Mouse (Mus musculus) bone marrow, adult 2 months (tissue): Measurements from ENCODE around the gene Dock1. TPM values are rescaled to one million over a fixed set of nuclear protein-coding genes. Genes with fewer than 3 reads are reported as not detected.

Experiments
- H3K27ac ChIP-seq: fragments of 200-500 bp; 2 replicates; pipeline ENCODE4 v1.5.1; 2012; ENCODE audit warnings: low read depth, mild to moderate bottlenecking, control low read depth, inconsistent platforms, low read length; ENCODE audit not compliant: control insufficient read depth, poor library complexity, insufficient read depth
- H3K4me1 ChIP-seq: fragments of 200-500 bp; 2 replicates; pipeline ENCODE4 v1.6.1; 2011; ENCODE audit warnings: low read length; ENCODE audit not compliant: control insufficient read depth, insufficient read depth
- H3K4me3 ChIP-seq: fragments of 200-500 bp; replicated peaks from 2 replicates; pipeline ENCODE3; 2011; ENCODE audit warnings: mild to moderate bottlenecking, low read depth, low read length, control low read depth; ENCODE audit not compliant: control insufficient read depth
- CTCF ChIP-seq: fragments of 200-500 bp; IDR thresholded peaks from 2 replicates; pipeline ENCODE4 v1.5.1; 2011; ENCODE audit warnings: low read length, control low read depth; ENCODE audit not compliant: control insufficient read depth, insufficient read depth
- POLR2A ChIP-seq: fragments of 200-500 bp; IDR thresholded peaks from 2 replicates; pipeline ENCODE4 v1.6.1; 2011; ENCODE audit warnings: low read depth, mild to moderate bottlenecking, control low read depth, low read length, borderline replicate concordance; ENCODE audit not compliant: control insufficient read depth
- WGBS: fragments of 180-500 bp; shearing (Covaris S2); methylation state at CpG from one replicate; pipeline ENCODE4 v1.1.7; 2018; 5-methylcytosine and 5-hydroxymethylcytosine counted together
- polyA plus RNA-seq: library from polyadenylated mRNA; stranded (reverse); fragments of >200 nt; gene quantifications from 2 replicates; pipeline ENCODE4 v1.2.4, GENCODE M21; 2011; ENCODE audit warnings: low replicate concordance; ENCODE audit not compliant: missing spikeins, insufficient read depth, insufficient read length

Gene Dock1
- polyA plus RNA-seq, 1 experiment, result 9.2 TPM

GRCm38 (mm10) chr7:134864175-134864574, 193.7 kb downstream of the Dock1 start:
- H3K27ac ChIP-seq, result no peak overlapping the region
- no peak overlapping the region for H3K4me3 ChIP-seq
- H3K4me1 ChIP-seq, result no peaks in the 10 kb centered on the region
- no peak for TF ChIP-seq CTCF
- TF ChIP-seq POLR2A, result no peak
- 75% methylated on average over 2 of the region's 2 CpGs for WGBS

- Histone ChIP-seq H3K4me3 (no peak overlapping the region), H3K27ac (no peak overlapping the region), H3K4me1 (no peaks in the 10 kb centered on the region)
- TF ChIP-seq POLR2A, result no peak
- no peak for TF ChIP-seq CTCF
- WGBS, result 80% methylated on average over 3 of the region's 3 CpGs
Observed at GRCm38 (mm10) chr7:134872511-134872910, 202.1 kb downstream of the Dock1 start.

DNA sequence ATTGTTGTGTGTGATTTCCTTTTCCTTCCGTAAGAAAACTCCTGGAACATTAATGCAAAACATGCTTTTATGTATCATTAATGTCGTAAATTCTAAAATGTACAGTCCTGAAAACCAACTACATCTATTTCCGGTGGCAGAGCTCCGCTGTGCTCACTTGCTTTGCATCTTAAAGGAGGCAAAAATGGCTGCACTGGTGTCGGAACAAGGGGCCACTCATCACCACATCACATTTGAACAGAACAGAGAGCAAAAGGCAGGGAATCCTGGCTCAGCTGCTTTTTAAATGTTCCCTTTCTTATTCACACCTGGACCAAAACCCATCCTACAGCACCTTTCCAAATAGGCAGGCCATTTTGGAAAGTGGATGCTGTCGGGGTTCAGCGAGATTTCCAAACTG, 202.5 kb downstream of the Dock1 start:
- 77% methylated on average over 7 of the region's 7 CpGs for WGBS
- TF ChIP-seq POLR2A, result no peak
- TF ChIP-seq CTCF, result no peak

DNA sequence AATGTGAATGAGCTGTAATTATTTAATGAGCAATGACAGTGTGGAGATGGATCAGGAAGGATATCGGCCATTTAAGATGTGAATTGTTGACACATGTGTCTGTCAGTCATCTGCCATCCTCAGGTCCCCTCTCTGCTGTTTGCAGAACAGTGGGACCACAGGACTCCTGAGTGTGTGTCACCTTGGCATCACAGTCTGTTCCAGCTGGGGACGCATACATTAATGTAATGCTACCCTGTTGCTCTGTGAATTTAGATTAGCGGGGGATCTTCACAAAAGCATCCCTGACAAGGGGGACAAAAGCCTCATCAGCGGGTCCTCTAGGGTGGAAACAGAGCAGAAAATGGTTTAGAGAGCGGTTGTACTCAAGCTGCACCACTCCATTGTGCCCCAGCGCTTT, 208.5 kb downstream of the Dock1 start:
- no peak overlapping the region for H3K4me3 ChIP-seq
- TF ChIP-seq POLR2A, result no peak
- no peak for TF ChIP-seq CTCF
- H3K4me1 ChIP-seq, result no peaks in the 10 kb centered on the region
- WGBS, result 90% methylated on average over 6 of the region's 6 CpGs
- no peak overlapping the region for H3K27ac ChIP-seq

More for the DNA sequence above, 202.5 kb downstream of the Dock1 start:
- no peak overlapping the region for H3K27ac ChIP-seq
- no peaks in the 10 kb centered on the region for H3K4me1 ChIP-seq
- no peak overlapping the region for H3K4me3 ChIP-seq

- H3K4me1 ChIP-seq, result no peaks in the 10 kb centered on the region
- H3K27ac ChIP-seq, result no peak overlapping the region
- TF ChIP-seq POLR2A, result no peak
- TF ChIP-seq CTCF, result no peak
- H3K4me3 ChIP-seq, result no peak overlapping the region
- 72% methylated on average over 6 of the region's 6 CpGs for whole genome bisulfite sequencing
Observed at GRCm38 (mm10) chr7:134880431-134880830, 210.0 kb downstream of the Dock1 start.

- TF ChIP-seq CTCF, result no peak
- TF ChIP-seq POLR2A, result no peak
- Histone ChIP-seq H3K4me3 (no peak overlapping the region), H3K27ac (no peak overlapping the region), H3K4me1 (no peaks in the 10 kb centered on the region)
- 79% methylated on average over 6 of the region's 6 CpGs for WGBS
Observed at GRCm38 (mm10) chr7:134883516-134883915, 213.1 kb downstream of the Dock1 start.

- WGBS, result 88% methylated on average over 13 of the region's 13 CpGs
- TF ChIP-seq POLR2A, result no peak
- Histone ChIP-seq H3K4me3 (no peak overlapping the region), H3K4me1 (no peaks in the 10 kb centered on the region), H3K27ac (no peak overlapping the region)
Observed at GRCm38 (mm10) chr7:134892449-134892871, 222.0 kb downstream of the Dock1 start.

DNA sequence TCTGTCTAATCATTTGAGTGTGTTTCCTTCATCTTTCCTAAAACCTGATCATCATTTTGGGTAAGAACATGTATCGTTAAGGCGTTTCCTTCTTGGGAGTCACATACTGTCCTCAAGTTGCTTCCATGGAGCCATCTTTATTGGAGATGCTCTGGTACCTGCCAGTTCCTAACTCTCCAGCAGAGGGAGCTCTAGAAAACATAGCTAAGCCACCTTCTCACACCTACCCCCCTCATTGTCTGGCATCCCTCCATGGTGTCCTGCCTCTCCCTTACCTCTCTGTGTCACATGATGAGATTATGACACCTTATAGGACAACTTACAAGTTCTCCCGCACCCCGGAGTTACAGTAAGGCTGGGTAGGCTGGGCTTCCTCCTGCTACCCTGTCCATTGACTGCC, 222.5 kb downstream of the Dock1 start:
- H3K4me1 ChIP-seq, result no peaks in the 10 kb centered on the region
- no peak overlapping the region for H3K4me3 ChIP-seq
- H3K27ac ChIP-seq, result no peak overlapping the region
- no peak for TF ChIP-seq CTCF
- TF ChIP-seq POLR2A, result no peak
- WGBS, result 83% methylated on average over 4 of the region's 4 CpGs

DNA sequence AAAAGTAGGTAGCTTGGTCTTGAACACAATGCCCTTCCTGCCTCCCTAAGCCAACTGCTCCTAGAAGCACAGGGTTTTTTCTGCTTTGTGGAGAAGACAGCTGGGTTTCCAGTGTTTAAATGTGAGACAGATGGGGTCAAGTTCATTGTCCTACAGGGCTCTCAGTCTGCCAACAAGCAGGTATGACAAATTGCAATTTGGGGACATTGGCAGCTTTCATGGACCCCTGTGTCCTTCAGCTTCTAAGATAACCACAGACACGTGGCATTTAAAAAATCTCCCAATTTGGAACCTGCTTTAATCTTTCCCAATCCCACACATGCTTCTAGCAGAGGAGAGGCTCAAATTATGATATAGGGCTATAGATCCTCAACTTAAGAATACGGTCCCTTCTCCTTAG, 224.2 kb downstream of the Dock1 start:
- no peak overlapping the region for H3K27ac ChIP-seq
- H3K4me3 ChIP-seq, result no peak overlapping the region
- TF ChIP-seq POLR2A (no peak), CTCF (no peak)
- no peaks in the 10 kb centered on the region for H3K4me1 ChIP-seq
- 75% methylated on average over 2 of the region's 2 CpGs for WGBS
